Mouse (Mus musculus): ENCODE measurements around the gene Fxyd1.

DNA sequence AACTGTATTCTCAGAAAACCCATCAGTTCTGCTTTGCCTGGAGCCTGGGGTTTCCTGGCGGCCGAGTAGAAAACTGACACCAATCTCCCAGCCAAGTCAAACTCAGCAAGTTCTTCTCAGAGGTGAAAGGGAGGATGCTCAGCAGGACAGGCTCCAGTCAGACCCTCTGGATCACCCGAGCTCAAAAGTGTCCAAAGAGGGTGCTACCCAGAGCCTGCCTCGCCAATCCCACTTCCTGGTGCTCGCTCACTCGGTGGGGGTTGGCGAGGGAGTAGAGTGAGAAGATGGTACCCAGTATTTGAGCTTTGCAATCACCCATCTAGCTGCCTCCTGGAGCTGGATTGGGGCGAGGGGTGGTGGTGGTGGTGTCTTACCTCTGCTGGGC is 16.0 kb downstream of the Fxyd1 start:
- no peak for TF ChIP-seq CTCF (IDR thresholded peaks at IDR 0.05)
- TF ChIP-seq EP300 (IDR thresholded peaks at IDR 0.05): no peak
